Mouse (Mus musculus) lung, adult 2 months (tissue): ENCODE data around the gene Chst15.

Source experiments
- CTCF ChIP-seq: fragments of 200-500 bp; IDR thresholded peaks from 2 replicates; pipeline ENCODE4 v1.5.1; 2011; ENCODE audit warnings: mild to moderate bottlenecking, low read length, control low read depth; ENCODE audit not compliant: insufficient read depth
- POLR2A ChIP-seq: fragments of 200-500 bp; IDR thresholded peaks from 2 replicates; pipeline ENCODE4 v1.6.1; 2011; ENCODE audit warnings: low read depth, mild to moderate bottlenecking, control low read depth, low read length, borderline replicate concordance; ENCODE audit errors: extremely low read depth

- TF ChIP-seq CTCF (no peak), POLR2A (no peak)
Observed at GRCm38 (mm10) chr7:132272984-132273383, 44.0 kb downstream of the Chst15 start.
